Mouse (Mus musculus) E14TG2a.4 (cell line): ENCODE data around the gene Nt5c3.

Experiments used
- CTCF ChIP-seq: conservative IDR thresholded peaks from 2 replicates; pipeline ENCODE4 v1.5.1; 2014; ENCODE audit warnings: low read length
- NANOG ChIP-seq: IDR thresholded peaks from 2 replicates; pipeline ENCODE4 v1.6.1; 2014; ENCODE audit warnings: borderline replicate concordance, low read length, mixed read lengths
- POU5F1 ChIP-seq: IDR thresholded peaks from 2 replicates; pipeline ENCODE4 v1.6.1; 2014; ENCODE audit warnings: low read length, borderline replicate concordance

- no peak for TF ChIP-seq CTCF
- no peak for TF ChIP-seq NANOG
- TF ChIP-seq POU5F1, result no peak
These were observed 15.3 kb downstream of the Nt5c3 start for GRCm38 (mm10) chr6:56908397-56908796.
